Mouse (Mus musculus) gastrocnemius, postnatal 10 days (tissue): ENCODE results near the gene Snrpa. TPM values are rescaled to one million over a fixed set of nuclear protein-coding genes. Genes with fewer than 3 reads are reported as not detected.

Experiments used
- DNase-seq: peaks from one replicate; pipeline ENCODE4 v3.0.0; 2021; ENCODE audit warnings: mixed read lengths
- microRNA-seq, 2 experiments: library from miRNA; unstranded; fragments of <30 nt; microRNA quantifications; one replicate each; pipeline ENCODE4 v1.2.0; 2021
- total RNA-seq, 2 experiments: library from RNA; stranded (reverse); gene quantifications; 2 replicates each; pipeline ENCODE4 v1.2.3; 2021

The Snrpa gene
- total RNA-seq, 2 experiments from 2014 or later, result 38.8 to 42.1 TPM

DNA sequence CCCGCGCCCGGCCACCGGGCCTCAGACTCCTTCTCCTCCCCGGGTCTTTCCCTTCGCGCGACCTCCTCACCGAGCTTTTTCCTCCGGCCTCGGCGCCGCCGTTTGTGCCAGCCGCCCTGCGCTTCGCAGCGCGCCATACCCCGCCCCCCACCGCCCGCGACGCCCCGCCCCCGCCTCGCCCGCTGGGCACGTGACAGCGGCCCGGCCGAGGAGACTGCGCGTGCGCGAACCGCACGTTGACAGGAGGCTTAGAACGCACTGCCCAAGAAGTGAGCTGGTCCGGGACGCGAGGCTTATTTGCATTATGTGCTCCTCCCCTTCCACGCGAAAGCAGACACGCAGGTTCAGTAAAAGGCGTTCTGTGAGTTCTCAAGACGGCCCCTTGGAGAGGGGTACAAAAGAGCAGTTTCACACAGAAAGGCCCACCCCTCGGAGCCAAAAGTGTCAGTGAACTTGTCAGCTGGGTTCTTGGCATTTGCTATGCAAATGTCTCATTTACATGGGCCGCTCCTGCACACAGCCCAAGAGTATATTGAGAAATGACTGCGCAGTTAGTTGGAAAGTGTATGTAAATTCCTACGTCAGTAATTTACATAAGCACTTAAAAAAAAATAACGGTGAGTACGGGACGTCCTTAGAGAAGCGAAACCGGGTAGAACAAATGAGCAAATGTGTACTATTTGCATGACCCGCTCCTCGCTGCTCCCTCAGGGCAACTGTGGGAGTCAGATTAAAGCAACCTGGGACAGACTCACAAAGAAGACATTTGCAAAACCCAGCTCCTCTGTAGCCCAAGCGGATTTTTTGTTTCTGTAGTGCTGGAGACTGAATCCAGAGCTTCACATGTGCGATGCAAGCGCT lies 29.2 kb downstream of the Snrpa start, which contains the start of gene Egln2:
Gene Egln2 (minus strand): TSS at position 189 of the 861 bp plus-strand sequence.
- peak; percentile 98 for DNase-seq

DNA sequence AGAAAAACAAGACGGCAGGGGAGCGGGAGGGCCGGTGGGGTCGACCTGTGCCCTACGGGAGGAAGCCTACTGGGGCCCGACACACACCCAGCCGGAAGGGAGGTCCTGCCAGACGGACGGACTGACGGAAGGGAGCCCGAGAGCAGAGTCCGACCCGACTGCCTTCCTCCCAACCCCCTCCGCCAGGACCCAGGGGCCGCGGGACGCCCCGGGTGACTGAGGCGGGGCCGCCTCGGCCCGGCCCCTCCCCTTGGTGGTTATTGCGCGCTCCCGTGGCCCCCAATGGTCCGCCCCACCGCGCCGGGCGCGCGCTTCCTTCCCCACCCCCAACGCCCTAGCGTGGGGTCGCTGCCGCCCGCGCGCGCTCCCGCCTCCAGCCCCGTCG lies 29.9 kb downstream of the Snrpa start:
- DNase-seq, result peak; percentile 89

DNA sequence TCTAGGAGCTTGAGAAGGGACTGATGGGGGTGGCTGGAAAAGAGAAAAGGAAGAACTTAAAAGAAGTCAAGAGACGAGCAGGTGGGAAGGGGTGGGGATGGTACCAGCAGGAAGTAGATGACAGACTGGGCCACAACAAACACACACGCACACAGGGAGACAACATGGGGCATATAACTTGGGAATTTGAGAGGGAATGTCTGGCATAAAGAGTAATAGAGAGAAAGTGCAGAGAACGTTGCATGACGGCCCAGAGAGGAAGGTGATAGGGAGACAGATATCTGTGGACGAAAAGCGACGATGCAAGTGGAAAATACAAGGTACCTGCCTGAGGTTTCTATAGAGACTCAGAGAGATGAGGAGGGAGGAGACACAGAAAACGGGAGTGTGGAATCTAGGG lies 30.4 kb downstream of the Snrpa start:
- DNase-seq, result no peak

DNA sequence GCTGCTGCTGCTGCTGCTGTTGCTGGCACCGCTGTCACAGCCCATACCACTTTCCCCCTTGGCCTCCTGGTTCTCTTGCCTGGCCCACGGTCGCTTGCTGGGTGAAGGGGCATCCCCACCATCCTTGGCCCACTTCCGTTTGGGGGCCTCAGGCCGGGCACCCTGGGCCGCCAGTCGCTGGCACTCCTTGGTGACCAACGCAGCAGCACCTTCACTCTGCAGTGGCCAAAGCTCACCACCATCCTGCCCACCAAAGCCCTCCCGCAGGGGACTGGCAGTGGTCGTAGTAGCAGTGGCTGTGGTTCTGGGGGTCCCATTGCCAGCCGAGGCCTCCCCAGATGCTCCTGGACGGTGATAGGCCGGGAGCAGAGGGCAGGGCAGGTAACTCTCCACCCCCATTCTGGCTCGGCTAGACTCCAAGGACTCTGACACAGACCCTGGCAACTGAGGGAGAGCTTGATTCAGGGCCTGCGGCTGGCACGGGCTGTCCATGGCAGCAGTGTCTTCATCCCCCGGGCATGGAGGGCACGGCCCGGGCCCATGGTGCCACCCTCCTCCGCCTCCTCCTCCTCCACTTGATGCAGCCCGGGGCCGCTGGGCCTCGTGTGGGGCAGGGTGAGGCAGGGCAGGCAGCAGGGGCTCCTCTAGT lies 30.9 kb downstream of the Snrpa start:
- no peak for DNase-seq

DNA sequence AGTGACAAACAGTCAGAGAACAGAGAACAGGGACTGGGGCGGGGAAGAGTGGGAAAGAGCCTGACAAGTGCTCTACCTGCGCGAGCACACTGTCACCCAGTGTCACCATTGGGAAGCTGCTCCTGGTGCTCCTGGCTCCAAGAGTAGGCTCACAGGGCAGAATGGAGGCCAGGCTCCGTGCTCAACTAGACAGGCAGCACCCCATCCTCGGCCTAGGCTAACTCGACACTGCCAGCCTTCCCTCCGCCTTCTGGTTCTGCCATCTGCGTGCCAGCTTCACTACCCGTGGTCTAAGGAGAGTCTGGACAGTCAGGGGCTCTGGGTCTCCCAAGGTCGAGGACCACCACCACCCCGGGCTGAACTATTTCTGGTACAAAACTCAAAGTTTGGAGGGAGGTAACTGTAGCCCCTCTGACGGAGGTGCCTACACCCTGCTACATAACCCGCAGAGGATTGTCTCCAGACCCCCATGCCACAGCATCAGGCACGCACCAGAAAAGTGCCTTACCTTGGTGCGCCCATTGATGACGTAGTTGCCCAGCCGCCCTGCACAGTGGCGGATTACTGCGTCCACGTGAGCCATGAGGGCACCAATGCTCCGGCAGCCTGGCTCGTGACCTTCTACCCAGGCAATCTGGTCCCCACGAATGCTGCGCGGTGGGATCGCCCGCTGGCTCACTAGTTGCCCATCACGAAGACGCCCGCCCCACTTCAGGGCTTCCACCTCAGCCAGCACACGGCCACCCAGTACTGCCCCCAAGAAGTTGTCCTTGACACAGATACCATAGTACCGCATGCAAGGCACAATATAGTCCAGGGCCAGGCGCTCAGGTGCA lies 31.7 kb downstream of the Snrpa start:
- no peak for DNase-seq

DNA sequence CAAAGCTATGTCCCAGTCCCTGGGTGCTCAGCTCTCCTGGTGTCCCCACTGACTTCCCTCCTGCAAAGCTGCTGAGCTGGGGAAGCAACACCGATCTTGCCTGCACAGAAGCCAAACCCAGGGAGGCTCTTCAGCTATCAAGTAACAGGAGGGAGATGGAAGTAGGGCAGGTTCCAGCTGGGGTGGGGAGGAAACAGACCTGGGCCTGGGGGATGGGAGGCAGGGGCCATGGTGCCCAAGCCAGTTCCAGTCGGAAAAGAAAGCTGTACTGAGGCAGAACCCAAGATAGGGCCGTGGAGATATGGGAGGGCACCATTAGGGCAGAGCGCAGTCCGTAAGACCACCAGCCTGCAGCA lies 32.6 kb downstream of the Snrpa start:
- no peak for DNase-seq

DNA sequence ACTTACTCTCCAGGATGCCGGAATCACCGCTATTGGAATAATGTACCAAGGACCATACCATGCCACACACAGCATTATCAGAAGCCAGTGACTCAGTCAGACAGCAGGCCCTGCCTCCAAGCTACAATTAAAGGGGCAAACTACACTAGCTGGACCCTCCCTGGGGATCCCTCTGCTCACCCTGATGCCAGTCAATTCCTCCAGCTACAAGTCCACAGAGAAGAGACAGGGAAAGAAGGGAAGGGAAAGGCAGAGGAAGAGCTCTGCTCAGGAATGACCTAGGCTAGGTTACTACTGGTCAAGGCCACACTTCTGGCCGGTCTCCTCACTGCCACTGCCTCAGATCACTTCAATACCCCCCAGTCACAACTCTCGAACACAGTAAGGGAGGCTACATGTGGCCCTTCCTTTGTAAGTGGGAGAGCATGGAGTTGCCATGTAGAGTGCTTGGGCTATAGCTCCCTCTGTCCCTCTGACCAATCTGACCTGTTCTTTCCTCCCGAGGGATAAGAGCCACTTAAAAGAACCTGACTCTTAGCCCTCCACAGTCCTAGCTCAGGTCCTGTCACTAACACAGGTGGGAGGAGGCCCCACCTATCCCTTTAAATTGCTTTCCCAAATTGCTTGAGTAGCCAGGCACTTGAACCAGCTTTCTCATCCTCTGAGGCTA lies 33.2 kb downstream of the Snrpa start:
- DNase-seq, result no peak

DNA sequence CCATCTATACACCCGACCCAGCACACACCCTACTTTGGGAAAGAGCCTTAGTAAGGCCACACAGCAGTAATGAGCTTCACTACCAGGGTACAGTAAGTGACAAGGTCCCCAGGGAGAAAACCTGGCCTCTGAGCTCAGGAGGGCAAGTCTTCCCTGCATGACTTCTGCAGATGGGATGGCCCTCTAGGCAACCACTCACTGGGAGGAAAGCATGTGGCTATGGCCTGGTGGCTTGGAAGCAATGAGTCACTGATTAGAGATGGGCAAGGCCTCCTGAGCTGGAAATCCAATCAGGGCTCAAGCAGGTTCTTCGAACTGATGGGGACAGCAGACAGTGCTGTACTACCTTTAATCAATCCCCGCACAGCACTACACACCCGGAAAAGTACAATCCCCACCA lies 34.3 kb downstream of the Snrpa start:
- DNase-seq, result no peak

DNA sequence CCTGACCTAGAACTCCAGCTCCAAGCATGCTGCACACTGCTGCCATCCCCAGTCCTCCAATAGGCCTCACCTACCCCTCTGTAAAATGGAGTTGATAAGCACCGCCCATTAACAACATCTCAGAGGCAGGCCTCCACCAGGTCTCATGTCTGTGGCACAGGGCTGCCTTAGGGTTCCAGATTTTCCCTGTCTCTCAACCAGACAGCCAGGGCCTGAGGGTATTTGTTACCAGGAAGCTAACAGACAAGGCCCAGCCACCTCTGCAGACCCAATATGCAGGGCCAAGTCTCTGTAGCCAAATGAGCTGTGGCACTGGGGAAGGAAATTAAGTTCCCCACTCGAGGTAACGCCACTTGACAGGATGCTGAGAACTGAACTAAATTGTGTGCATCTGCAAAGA lies 35.1 kb downstream of the Snrpa start:
- no peak for DNase-seq

DNA sequence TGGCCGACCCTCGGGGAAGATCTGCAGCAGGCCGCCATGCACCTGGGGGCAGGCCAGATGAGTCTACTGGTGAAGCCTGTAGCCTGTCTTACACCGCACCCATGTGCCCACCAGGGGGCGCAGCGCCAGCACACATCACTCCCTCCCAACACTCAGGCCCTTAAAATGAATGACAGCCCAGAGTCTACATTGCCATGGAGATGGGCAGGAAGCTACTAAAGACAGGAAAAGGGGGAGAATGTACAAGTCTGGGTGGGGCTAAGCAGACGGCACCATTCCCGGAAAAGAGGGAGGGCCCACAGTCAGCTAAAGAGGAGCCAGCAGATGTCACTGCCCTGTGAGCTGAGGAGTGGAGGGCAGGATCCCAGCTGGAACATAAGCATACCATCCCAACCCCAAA lies 36.2 kb downstream of the Snrpa start:
- peak; percentile 90 for DNase-seq

DNA sequence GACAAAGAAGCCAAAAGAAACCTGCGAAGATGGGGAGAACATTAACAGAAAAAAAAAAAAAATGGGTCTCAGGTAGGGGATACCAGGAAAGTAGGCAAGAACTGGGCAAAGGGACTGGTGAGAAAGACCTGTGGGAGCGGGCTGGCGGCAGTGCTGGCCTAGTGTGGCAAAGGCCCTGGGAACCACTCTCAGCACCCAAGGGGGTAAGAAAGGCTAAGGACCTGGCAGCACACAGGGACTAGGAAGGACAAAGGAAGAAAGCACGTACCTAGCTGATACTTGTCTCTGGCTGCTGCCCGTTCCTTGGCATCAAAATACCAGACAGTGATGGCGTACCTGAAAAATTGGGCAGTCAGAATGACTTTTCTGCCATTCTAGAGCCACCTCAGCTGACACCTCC lies 36.8 kb downstream of the Snrpa start:
- DNase-seq, result no peak

DNA sequence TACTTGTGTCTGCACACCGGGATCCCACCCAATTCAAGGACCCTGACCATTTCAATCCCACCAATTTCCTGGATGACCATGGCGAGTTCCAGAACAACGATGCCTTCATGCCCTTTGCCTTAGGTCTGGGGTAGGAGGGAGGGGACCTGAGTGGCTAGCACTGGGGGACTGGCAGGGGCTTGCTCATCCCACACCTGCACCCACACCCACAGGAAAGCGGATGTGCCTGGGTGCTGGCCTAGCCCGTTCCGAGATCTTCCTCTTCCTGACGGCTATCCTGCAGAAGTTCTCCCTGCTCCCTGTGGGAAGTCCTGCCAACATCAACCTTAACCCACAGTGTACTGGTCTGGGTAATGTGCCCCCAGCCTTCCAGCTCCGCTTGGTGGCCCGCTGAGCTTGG lies 37.9 kb downstream of the Snrpa start:
- no peak for DNase-seq

DNA sequence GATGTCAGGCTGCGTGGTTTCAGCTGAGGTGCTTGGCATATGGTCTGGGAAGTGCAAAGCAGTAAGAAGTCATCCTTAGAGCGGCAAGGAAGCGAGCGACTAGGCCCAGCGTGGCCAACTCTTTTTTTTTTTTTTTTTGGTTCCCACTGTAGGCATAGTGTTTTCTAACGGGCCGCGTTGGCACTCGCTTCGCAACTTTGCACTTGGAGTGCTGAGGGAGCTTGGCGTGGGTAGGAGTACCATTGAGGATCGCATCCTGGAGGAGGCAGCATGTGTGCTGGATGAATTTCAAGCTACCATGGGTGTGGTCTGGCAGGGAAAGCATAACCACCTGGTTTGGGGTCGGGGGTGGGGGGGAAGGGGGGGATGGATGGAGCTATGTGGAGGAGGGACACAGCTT lies 40.1 kb downstream of the Snrpa start:
- DNase-seq, result no peak

DNA sequence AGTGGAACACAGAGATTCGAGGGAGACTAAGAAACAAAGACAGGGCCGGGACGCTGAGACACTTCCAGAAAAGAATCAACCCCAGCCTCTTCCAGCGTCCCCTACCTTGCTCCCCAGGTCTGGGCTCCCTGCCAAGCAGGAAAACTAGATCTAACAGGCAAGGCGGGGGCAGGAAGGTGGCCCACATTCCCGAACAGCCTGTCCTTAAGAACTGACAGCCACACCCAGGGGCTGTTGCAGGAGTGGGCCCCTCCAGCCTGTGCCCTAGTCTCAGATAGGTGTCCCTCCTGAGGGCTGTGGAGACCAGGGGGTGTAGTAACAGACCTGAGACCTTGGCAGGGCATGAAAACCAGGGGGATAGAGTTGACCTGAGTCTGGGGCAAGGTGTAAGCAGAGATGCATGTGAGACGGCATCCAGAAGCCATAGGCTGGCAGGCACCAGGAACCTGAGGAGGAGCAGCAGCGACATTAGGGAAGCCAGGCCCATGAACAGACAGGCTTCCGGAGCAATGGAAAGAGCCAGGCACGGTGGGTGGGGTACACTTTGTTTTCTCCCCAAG lies 42.8 kb downstream of the Snrpa start, which contains the start of gene Cyp2t4:
Gene Cyp2t4 (plus strand): TSS at position 510 of the 560 bp plus-strand sequence.
- DNase-seq, result no peak

Small RNA genes within 50 kb of the gene (microRNA-seq; reads per million reads assigned to microRNA genes)
- gene Mir1191 (0 to 0.32 reads per million in 2 experiments), gene Mir3101 (0.25 to 0.32 reads per million in 2 experiments)

Other genes starting within 250 kb of the Snrpa start
- gene Cyp2a12, start 167.2 kb downstream of the Snrpa start, total RNA-seq, result under 1 TPM in 1 of 2 experiments, not detected in 1; 0.20 TPM
- gene Cyp2f2, start 76.4 kb downstream of the Snrpa start, total RNA-seq, result under 1 TPM in 1 of 2 experiments, not detected in 1; 0.28 TPM
- gene Cyp2t4, start 42.6 kb downstream of the Snrpa start, total RNA-seq, result not detected
- gene Egln2, start 29.5 kb downstream of the Snrpa start, total RNA-seq, result 10 to 100 TPM; 83.9 to 91.4 TPM
- gene Rab4b, start 17.4 kb downstream of the Snrpa start, total RNA-seq, result 10 to 100 TPM; 22.7 to 25.2 TPM
- gene Gm21983, start 15.2 kb downstream of the Snrpa start, total RNA-seq, result not detected
- not detected for gene Mia, start 15.1 kb downstream of the Snrpa start, total RNA-seq
- 10 to 100 TPM in 1 of 2 experiments, 1 to 10 TPM in 1; 9.2 to 13.3 TPM for gene BC024978, start 490 bp downstream of the Snrpa start, total RNA-seq
- gene Itpkc, start 32.4 kb upstream of the Snrpa start, total RNA-seq, result 1 to 10 TPM; 4.3 to 6.3 TPM
- gene Coq8b, start 36.8 kb upstream of the Snrpa start, total RNA-seq, result 1 to 10 TPM; 4.2 to 6.4 TPM
- gene Numbl, start 62.2 kb upstream of the Snrpa start, total RNA-seq, result 10 to 100 TPM; 14.7 to 17.0 TPM
- 100 to 1,000 TPM; 131 to 165 TPM for gene Ltbp4, start 141.4 kb upstream of the Snrpa start, total RNA-seq
- gene Shkbp1, start 159.7 kb upstream of the Snrpa start, total RNA-seq, result 1 to 10 TPM; 6.1 to 8.1 TPM
- gene Gm20479, start 161.1 kb upstream of the Snrpa start, total RNA-seq, result not detected